Mouse (Mus musculus) heart, embryonic 10.5 days (tissue): ENCODE measurements around the gene Llgl1. TPM values are rescaled to one million over a fixed set of nuclear protein-coding genes. Genes with fewer than 3 reads are reported as not detected.

Experiments
- DNase-seq: peaks from one replicate; pipeline ENCODE4 v3.0.0-alpha.2; 2017; ENCODE audit warnings: low spot score
- H3K27ac ChIP-seq: fragments of 300-500 bp; sonication (generic); 2 replicates; pipeline ENCODE4 v1.5.1; 2016; ENCODE audit warnings: mild to moderate bottlenecking
- H3K27me3 ChIP-seq: fragments of 300-500 bp; sonication (generic); 2 replicates; pipeline ENCODE4 v1.6.1; 2016; ENCODE audit warnings: mild to moderate bottlenecking; ENCODE audit not compliant: poor library complexity, insufficient read depth, severe bottlenecking
- H3K36me3 ChIP-seq: fragments of 300-500 bp; sonication (generic); 2 replicates; pipeline ENCODE4 v1.6.1; 2016; ENCODE audit warnings: mild to moderate bottlenecking, moderate library complexity
- H3K4me1 ChIP-seq: fragments of 300-500 bp; sonication (generic); 2 replicates; pipeline ENCODE4 v1.6.1; 2016; ENCODE audit warnings: mild to moderate bottlenecking
- H3K4me3 ChIP-seq: fragments of 300-500 bp; sonication (generic); 2 replicates; pipeline ENCODE4 v1.5.1; 2016; ENCODE audit warnings: mild to moderate bottlenecking, moderate library complexity
- H3K9me3 ChIP-seq: fragments of 300-500 bp; sonication (generic); 2 replicates; pipeline ENCODE4 v1.6.1; 2016; ENCODE audit warnings: mild to moderate bottlenecking, moderate library complexity
- WGBS: fragments of 180-500 bp; shearing (Covaris S2); methylation state at CpG from one replicate; pipeline ENCODE4 v1.1.7; 2016; 5-methylcytosine and 5-hydroxymethylcytosine counted together
- polyA plus RNA-seq: library from polyadenylated mRNA; unstranded; fragments of >200 nt; fragmentation: Nextera tagmentation; extraction: Ambion mirVana; gene quantifications from 2 replicates; pipeline ENCODE4 v1.2.1, GENCODE M21; 2016

Llgl1 gene
- 51.0 and 57.7 TPM in 2 replicates for polyA plus RNA-seq

DNA sequence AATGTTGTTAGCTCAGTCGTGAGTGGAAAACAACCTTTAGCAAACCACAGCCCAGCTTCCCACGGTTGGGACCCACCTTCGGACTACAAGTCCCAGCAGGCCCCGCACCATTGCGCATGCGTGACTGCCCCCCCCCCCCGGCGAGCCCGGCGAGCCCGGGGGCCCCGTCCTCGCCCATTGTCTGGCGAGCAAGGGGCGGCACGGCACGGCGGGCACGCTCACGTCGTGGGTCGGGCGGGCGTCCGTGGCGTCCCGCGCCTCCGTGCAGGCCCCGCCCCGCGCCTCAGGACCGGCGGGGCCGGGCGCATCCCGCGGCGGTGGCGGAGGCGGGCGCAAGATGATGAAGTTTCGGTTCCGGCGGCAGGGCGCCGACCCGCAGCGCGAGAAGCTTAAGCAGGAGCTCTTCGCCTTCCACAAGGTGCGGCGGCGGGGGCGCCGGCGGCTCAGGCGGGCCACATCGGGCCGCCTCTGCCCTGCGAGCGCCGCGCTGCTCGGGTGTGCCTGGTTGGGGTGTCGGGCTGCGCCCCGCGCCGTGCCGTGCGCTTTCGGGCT is at the start of gene Llgl1:
Gene Llgl1 (plus strand): TSS at position 200 of the 552 bp plus-strand sequence.
- DNase-seq, result peak; percentile 97
- under 1% methylated on average over 69 of the region's 73 CpGs for WGBS
- Histone ChIP-seq H3K27me3 (no peaks in the 10 kb centered on the region), H3K36me3 (peaks cover 18% of the 10 kb centered on the region), H3K4me1 (peaks cover 45% of the 10 kb centered on the region), H3K4me3 (peak within 1 kb of the TSS; percentile 88), H3K27ac (peak within 1 kb of the TSS; percentile 97), H3K9me3 (no peaks in the 10 kb centered on the region)

DNA sequence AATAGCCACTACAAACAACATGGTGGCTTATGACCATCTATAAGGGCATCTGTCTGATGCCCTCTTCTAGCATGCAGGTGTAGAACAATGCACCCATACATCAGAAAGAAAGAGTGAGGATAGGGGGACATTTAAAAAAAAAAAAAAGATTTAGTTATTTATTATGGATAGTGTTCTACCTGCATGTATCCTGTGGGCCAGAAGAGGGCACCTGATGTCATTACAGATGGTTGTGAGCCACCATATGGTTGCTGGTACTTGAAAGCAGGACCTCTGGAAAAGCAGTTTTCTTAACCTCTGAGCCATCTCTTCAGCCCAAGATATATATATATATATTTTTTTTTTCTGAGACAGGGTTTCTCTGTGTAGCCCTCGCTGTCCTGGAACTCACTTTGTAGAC is 3.4 kb upstream of the Llgl1 start:
- H3K36me3 ChIP-seq, result no peaks in the 10 kb centered on the region
- WGBS, result 70% methylated on average over 1 of the region's 1 CpGs
- no peaks in the 10 kb centered on the region for H3K9me3 ChIP-seq
- H3K27me3 ChIP-seq, result no peaks in the 10 kb centered on the region
- H3K4me3 ChIP-seq, result no peak overlapping the region
- no peak overlapping the region for H3K27ac ChIP-seq
- no peak for DNase-seq
- H3K4me1 ChIP-seq, result peaks cover 18% of the 10 kb centered on the region

DNA sequence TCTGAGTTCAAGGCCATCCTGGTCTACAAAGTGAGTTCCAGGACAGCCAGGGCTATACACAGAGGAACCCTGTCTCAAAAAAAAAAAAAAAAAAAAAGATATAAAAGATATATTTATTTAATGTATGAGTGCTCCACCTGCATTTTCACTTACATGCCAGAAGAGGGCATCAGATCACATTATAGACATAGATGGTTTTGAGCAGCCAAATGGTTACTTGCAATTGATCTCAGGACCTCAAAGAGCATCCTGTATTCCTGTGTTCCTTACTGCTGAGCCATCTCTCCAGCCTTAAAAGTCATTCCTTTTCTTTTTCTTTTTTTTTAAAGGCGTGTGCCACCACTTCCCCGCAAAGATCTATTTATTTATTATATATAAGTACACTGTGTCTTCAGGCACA is 2.0 kb upstream of the Llgl1 start:
- no peaks in the 10 kb centered on the region for H3K27me3 ChIP-seq
- H3K4me1 ChIP-seq, result peaks cover 32% of the 10 kb centered on the region
- no peak overlapping the region for H3K27ac ChIP-seq
- 61% methylated on average over 2 of the region's 2 CpGs for WGBS
- DNase-seq, result no peak
- no peak overlapping the region for H3K4me3 ChIP-seq
- no peaks in the 10 kb centered on the region for H3K9me3 ChIP-seq
- peaks cover 4% of the 10 kb centered on the region; the same call in 1 of the 2 replicates for H3K36me3 ChIP-seq

DNA sequence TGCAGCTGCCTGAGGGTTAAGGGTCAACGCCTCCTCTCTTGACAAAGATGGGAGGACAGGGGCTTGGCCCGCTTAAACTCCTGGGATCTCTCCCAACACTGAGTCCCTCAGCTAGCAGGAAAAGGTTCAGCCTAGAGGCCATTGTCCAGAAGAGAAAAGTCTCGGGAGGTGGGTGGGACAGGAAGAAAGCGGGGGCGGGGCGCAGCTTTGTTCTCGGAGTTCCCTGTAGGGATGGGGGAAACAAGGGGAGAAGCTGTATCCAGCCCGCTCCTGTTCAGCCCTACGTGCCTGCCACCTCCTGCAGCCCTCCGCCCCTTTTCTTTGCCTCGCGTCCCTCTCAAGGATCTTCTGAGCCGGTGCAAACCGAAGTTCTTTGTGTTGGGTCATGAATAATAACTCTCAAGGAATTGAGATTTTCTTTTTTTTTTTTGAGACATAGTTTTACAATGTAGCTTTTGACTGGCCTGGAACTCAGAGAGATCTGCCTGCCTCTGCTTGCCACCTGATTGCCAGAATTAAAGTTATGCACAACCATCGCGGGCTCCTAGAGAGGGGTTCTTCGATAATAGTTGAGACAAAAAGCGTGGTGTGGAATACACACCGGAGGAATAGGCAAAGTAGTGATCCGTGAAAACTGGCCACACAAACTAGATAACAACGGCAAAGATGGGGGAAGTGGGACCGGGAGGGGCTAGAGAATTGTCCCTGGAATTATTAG is 558 bp upstream of the Llgl1 start:
- 3% methylated on average over 22 of the region's 22 CpGs for WGBS
- Histone ChIP-seq H3K36me3 (peaks cover 12% of the 10 kb centered on the region), H3K27ac (peak overlapping the region; percentile 97), H3K4me3 (peak overlapping the region; percentile 88), H3K4me1 (peaks cover 45% of the 10 kb centered on the region), H3K27me3 (no peaks in the 10 kb centered on the region), H3K9me3 (no peaks in the 10 kb centered on the region)
- peak; percentile 88 for DNase-seq

DNA sequence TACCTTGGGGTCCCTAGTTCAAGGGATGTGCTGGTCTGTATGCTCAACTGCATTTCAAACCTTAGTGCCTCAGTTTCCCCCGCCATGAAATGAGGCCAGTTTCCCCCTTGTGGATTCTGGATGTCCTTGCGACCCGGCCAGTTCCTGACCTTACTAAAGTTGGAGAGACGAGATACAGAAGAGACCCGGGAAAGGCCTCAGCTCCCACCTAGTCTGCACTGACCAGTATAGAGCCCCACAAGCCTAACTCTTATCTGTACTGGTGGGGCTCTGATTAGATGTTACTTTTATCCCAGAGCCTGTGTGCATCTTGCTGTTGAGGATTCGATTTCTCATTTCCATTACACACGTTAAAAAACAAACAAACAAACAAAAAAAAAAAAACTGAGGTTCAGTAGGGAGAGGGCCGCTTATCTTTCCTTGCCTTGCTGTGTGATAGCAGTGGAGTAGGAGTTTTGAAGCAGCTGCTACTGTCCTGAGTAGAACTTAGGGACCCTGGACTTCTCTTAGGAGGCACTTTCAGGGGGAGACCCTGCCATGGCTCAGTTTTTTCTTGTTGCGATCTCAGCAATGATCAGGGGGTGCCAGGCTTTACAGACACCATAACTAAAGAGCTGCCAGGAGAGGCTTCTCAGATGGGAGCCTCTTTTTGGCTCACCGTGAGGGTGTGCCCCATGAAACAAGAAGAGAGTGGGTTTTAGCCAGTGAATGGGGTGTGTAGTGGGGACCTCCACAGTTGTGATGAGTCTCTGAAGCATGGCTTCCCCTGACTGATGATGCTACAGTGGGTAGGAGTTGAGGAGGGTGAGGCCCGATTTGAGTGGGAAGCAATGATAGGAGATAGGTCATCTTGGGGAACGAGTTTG is 1.0 kb downstream of the Llgl1 start:
- Histone ChIP-seq H3K36me3 (peaks cover 28% of the 10 kb centered on the region), H3K4me1 (peaks cover 45% of the 10 kb centered on the region), H3K27me3 (no peaks in the 10 kb centered on the region), H3K9me3 (no peaks in the 10 kb centered on the region), H3K4me3 (peak overlapping the region; percentile 88), H3K27ac (peak overlapping the region; percentile 97)
- 26% methylated on average over 12 of the region's 12 CpGs for WGBS
- peak; percentile 73 for DNase-seq

DNA sequence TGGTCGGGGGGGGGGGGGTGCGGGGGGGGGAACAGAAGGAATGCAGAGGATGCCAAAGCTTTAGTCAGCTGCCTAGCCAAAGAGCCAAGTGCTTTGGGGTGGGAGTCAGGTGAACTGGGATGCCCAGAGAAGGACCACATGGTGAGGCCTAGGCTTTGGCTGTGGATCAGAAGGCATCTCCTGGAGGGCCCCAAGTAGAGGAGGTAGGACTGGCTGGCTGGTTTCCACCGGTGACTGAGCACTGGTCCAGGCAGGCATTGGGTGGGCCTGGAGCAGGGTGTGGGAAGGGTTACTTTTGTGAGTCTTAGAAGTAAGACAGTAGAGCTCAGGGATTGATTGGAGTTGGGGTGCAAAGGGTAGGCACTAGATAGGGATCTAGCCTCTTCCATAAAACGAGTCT is 2.1 kb downstream of the Llgl1 start:
- H3K27ac ChIP-seq, result no peak overlapping the region
- peaks cover 45% of the 10 kb centered on the region for H3K4me1 ChIP-seq
- no peaks in the 10 kb centered on the region for H3K27me3 ChIP-seq
- WGBS, result 86% methylated on average over 3 of the region's 4 CpGs
- no peak overlapping the region for H3K4me3 ChIP-seq
- no peak for DNase-seq
- H3K9me3 ChIP-seq, result no peaks in the 10 kb centered on the region
- peaks cover 38% of the 10 kb centered on the region for H3K36me3 ChIP-seq

DNA sequence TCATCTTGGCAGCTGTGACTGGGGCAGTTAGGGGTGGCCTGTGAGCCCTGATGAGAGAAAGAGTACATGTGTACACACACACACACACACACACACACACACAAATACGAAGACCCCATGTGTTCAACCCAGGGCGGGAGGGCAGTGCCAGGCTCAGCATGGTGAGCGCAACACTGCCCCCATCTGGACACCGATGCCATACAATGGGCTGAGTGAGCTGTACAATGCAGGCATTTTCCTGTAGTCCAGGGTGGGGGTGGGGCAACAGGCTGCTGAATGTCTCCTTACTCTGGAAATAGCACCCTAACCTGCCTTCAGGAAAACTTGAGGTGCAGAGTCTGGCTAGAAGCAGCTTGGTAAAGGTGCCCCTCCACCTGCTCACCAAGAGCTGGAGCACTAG is 3.6 kb downstream of the Llgl1 start:
- Histone ChIP-seq H3K4me3 (no peak overlapping the region), H3K4me1 (peaks cover 53% of the 10 kb centered on the region), H3K9me3 (no peaks in the 10 kb centered on the region), H3K36me3 (peaks cover 54% of the 10 kb centered on the region), H3K27ac (peak overlapping the region; percentile 36; the same call in 1 of the 2 replicates), H3K27me3 (no peaks in the 10 kb centered on the region)
- WGBS, result 52% methylated on average over 4 of the region's 4 CpGs
- no peak for DNase-seq

DNA sequence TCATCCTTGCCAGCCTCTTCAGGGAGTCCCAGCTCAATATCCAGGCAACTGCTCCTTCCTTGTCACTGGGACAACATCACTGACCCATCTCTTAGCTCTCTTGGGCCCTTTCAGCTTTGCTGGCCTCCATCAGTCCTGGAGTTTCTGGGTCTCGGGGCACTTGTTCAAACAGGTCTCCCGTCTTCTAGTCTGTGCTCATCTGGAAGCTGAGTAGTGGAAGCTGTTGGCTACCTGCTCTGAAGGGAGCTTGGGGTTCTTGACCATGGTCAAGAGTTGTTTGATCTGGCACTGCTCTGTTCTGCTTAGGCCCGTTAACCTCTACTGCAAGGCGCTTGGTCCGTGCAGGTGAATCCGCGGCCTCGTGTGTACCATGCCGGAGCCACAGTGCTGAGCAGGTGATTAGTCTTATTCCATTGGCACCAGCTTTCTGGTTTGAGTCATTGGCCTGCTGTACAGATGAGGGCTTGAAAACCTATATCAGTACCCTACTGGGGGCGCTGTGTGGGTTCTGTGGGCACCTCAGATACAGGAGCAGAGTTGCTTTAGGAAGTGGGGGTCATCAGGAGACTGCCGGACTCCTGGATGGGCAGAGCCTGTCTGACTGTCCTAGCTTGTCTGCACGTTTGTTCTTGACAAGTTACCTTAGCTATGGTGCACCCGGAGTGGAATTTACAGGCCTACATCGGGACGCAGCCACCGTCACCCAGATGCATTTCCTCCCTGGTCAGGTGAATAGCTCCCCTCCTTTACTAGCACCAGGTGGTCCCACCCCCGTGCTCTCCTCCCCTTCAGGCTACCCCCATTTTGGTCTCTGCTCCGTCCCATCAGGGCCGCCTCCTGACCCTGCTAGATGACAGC is 4.7 kb downstream of the Llgl1 start:
- DNase-seq, result no peak
- no peak overlapping the region for H3K4me3 ChIP-seq
- H3K36me3 ChIP-seq, result peaks cover 65% of the 10 kb centered on the region
- no peaks in the 10 kb centered on the region for H3K27me3 ChIP-seq
- peaks cover 46% of the 10 kb centered on the region for H3K4me1 ChIP-seq
- peak overlapping the region; percentile 36; the same call in 1 of the 2 replicates for H3K27ac ChIP-seq
- 92% methylated on average over 19 of the region's 19 CpGs for WGBS
- H3K9me3 ChIP-seq, result no peaks in the 10 kb centered on the region

DNA sequence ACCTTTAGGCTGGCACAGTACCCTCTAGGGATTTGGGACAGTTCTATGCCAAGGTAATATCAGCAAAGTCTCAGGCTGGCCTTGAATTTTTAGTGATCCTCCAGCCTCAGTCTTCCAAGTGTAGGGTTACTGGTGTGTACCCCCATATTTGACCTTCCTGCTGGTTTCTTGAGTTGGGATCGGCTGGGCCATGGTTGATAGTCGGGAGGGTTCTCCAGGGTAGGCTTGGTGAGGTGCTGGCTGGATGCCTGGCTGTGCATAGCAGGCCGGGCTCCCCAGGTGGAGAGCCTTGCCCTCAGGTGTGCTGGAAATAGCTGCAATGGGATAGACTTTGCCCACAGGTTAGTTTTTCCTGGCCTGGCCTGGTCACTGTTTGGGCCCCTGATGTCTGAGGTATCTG is 5.7 kb downstream of the Llgl1 start:
- Histone ChIP-seq H3K27ac (no peak overlapping the region), H3K36me3 (peaks cover 75% of the 10 kb centered on the region), H3K4me1 (peaks cover 45% of the 10 kb centered on the region), H3K9me3 (no peaks in the 10 kb centered on the region), H3K27me3 (no peaks in the 10 kb centered on the region), H3K4me3 (no peak overlapping the region)
- WGBS, result 98% methylated on average over 3 of the region's 3 CpGs
- DNase-seq, result no peak

DNA sequence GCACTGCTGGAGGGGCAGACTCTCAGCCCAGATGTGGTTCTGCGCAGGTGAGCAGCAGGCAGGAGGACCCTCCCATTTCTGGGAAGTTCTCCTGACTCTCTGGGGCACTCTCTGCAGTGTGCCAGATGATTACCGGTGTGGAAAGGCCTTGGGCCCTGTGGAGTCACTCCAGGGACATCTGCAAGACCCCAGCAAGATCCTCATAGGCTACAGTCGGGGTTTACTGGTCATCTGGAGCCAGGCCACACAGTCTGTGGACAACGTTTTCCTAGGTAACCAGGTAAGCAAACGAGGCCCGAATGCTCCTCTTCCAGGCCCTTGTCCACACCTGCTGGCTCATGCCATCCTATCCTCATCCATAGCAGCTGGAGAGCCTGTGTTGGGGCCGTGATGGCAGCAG is 6.6 kb downstream of the Llgl1 start:
- 91% methylated on average over 7 of the region's 7 CpGs for WGBS
- Histone ChIP-seq H3K36me3 (peaks cover 83% of the 10 kb centered on the region), H3K27me3 (no peaks in the 10 kb centered on the region), H3K27ac (no peak overlapping the region), H3K4me1 (peaks cover 37% of the 10 kb centered on the region), H3K9me3 (no peaks in the 10 kb centered on the region), H3K4me3 (no peak overlapping the region)
- DNase-seq, result no peak

DNA sequence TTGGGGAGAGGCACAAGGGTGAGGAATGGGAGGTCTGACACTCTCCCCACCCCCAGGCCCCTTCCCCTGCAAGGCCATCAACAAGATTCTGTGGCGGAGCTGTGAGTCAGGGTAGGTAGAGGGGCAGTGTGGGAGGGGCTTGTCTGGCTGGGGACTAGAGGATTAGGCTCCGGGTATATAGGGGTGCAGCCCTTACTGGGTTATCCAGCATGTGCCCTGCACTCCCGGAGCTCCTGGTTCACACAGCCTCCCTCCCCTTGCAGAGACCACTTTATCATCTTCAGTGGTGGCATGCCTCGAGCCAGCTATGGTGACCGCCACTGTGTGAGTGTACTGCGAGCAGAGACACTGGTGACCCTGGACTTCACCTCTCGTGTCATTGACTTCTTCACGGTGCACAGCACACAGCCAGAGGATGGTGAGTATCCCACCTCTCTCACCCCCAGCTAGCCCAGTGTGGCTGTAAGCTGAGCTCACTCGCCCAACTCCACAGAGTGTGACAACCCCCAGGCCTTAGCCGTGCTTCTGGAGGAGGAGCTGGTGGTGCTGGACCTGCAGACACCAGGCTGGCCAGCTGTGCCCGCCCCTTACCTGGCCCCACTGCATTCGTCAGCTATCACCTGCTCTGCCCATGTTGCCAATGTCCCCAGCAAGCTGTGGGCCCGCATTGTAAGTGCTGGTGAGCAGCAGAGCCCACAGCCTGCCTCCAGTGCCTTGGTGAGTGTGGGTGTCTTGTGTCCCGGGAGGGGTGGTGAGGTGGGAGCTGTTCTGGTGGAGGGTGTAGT is 7.4 kb downstream of the Llgl1 start:
- no peak for DNase-seq
- Histone ChIP-seq H3K36me3 (peaks cover 91% of the 10 kb centered on the region), H3K27me3 (no peaks in the 10 kb centered on the region), H3K4me3 (no peak overlapping the region), H3K9me3 (no peaks in the 10 kb centered on the region), H3K4me1 (peaks cover 29% of the 10 kb centered on the region), H3K27ac (0 out of 2 replicates have a peak overlapping the region, but pooled peaks have one; percentile 12)
- 85% methylated on average over 14 of the region's 14 CpGs for WGBS

DNA sequence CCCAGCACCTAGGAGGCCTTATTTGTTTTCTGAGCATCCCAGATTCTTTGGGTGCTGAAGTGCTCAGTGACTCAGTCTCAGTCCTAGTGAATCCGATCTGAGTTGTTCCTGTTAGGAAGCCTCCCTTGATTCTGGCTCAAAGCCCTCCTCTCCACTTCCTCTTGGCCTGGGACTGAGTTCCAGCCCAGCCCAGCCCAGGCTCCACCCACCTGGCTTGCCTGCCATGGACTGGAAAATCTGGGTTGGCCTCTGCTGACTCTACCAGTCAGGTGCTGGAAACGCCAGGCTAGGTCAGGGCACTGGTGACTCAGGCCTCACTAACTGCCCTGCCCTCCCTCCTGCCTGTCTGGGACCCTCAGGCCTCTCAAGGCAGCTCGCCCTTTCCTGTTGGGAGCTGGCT is 8.1 kb downstream of the Llgl1 start:
- no peak overlapping the region for H3K4me3 ChIP-seq
- peaks cover 94% of the 10 kb centered on the region for H3K36me3 ChIP-seq
- H3K27ac ChIP-seq, result 0 out of 2 replicates have a peak overlapping the region, but pooled peaks have one; percentile 12
- H3K4me1 ChIP-seq, result peaks cover 21% of the 10 kb centered on the region
- WGBS, result 64% methylated on average over 3 of the region's 3 CpGs
- no peaks in the 10 kb centered on the region for H3K27me3 ChIP-seq
- no peak for DNase-seq
- no peaks in the 10 kb centered on the region for H3K9me3 ChIP-seq
